Mouse (Mus musculus) forebrain, embryonic 11.5 days (tissue): ENCODE measurements at regions not wholly inside any gene's neighbourhood (a gene's known extent, or its start where the extent isn't known, plus 50 kb on each side); places are given as distances from the start of the nearest gene placed in this dataset.

ENCODE experiments used
- ATAC-seq: fragments of 200-750 bp; cut with Nextera tagmentation; replicated peaks from 2 replicates; pipeline ENCODE4 v1.8.0; 2017; ENCODE audit warnings: moderate TSS enrichment; ENCODE audit not compliant: low FRiP score
- DNase-seq: peaks from one replicate; pipeline ENCODE4 v3.0.0-alpha.2; 2017; ENCODE audit warnings: low spot score
- H3K27ac ChIP-seq: fragments of 300-500 bp; sonication (generic); 2 replicates; pipeline ENCODE4 v1.5.1; 2014; ENCODE audit warnings: low read depth, low read length
- H3K27me3 ChIP-seq: fragments of 300-500 bp; sonication (generic); 2 replicates; pipeline ENCODE4 v1.6.1; 2014; ENCODE audit warnings: mild to moderate bottlenecking, low read length, mixed read lengths; ENCODE audit not compliant: control insufficient read depth, insufficient read depth
- H3K36me3 ChIP-seq: fragments of 300-500 bp; sonication (generic); 2 replicates; pipeline ENCODE4 v1.6.1; 2014; ENCODE audit warnings: mild to moderate bottlenecking, low read length, moderate library complexity, mixed read lengths; ENCODE audit not compliant: control insufficient read depth, insufficient read depth
- H3K4me1 ChIP-seq: fragments of 300-500 bp; sonication (generic); replicated peaks from 2 replicates; pipeline ENCODE4 v1.6.1; 2014; ENCODE audit warnings: low read length, mixed read lengths; ENCODE audit not compliant: control insufficient read depth, insufficient read depth
- H3K4me2 ChIP-seq: fragments of 300-500 bp; sonication (generic); 2 replicates; pipeline ENCODE4 v1.6.1; 2014; ENCODE audit warnings: low read depth, mild to moderate bottlenecking, low read length, moderate library complexity, mixed read lengths; ENCODE audit not compliant: severe bottlenecking
- H3K4me3 ChIP-seq: fragments of 300-500 bp; sonication (generic); 2 replicates; pipeline ENCODE4 v1.5.1; 2014; ENCODE audit warnings: low read depth, low read length
- H3K9ac ChIP-seq: fragments of 300-500 bp; sonication (generic); 2 replicates; pipeline ENCODE4 v1.6.1; 2014; ENCODE audit warnings: low read length
- H3K9me3 ChIP-seq: fragments of 300-500 bp; sonication (generic); 2 replicates; pipeline ENCODE4 v1.6.1; 2016; ENCODE audit warnings: low read length, mixed read lengths; ENCODE audit not compliant: control insufficient read depth
- WGBS: fragments of 180-500 bp; shearing (Covaris S2); extraction: QIAGEN DNeasy Blood & Tissue Kit; methylation state at CpG from one replicate; pipeline ENCODE4 v1.1.7; 2014; 5-methylcytosine and 5-hydroxymethylcytosine counted together

GRCm38 (mm10) chr2:92544364-92545151, 54.9 kb upstream of the Chst1 start:
- Histone ChIP-seq H3K4me2 (0 out of 2 replicates have a peak overlapping the region, but pooled peaks have one; percentile 3), H3K9ac (no peak overlapping the region), H3K4me3 (no peak overlapping the region), H3K36me3 (no peaks in the 10 kb centered on the region), H3K4me1 (peaks cover 7% of the 10 kb centered on the region), H3K27ac (no peak overlapping the region), H3K9me3 (no peaks in the 10 kb centered on the region), H3K27me3 (no peaks in the 10 kb centered on the region)
- WGBS = 18% methylated on average over 15 of the region's 15 CpGs
- DNase-seq = peak; percentile 56
- peak; percentile 44; the same call in 1 of the 2 replicates for ATAC-seq

GRCm38 (mm10) chr2:92540841-92541240, 58.7 kb upstream of the Chst1 start:
- Histone ChIP-seq H3K4me1 (peaks cover 7% of the 10 kb centered on the region), H3K9ac (no peak overlapping the region), H3K36me3 (no peaks in the 10 kb centered on the region), H3K9me3 (no peaks in the 10 kb centered on the region), H3K27ac (no peak overlapping the region), H3K4me3 (no peak overlapping the region), H3K27me3 (no peaks in the 10 kb centered on the region), H3K4me2 (no peak overlapping the region)
- no peak for ATAC-seq
- DNase-seq = peak; percentile 9
- WGBS = 63% methylated on average over 5 of the region's 5 CpGs

GRCm38 (mm10) chr2:92531996-92532395, 67.5 kb upstream of the Chst1 start:
- no peaks in the 10 kb centered on the region for H3K9me3 ChIP-seq
- H3K27ac ChIP-seq = no peak overlapping the region
- H3K36me3 ChIP-seq = no peaks in the 10 kb centered on the region
- H3K4me2 ChIP-seq = no peak overlapping the region
- DNase-seq (no peak), ATAC-seq (no peak)
- 88% methylated on average over 5 of the region's 5 CpGs for WGBS
- H3K4me1 ChIP-seq = peaks cover 4% of the 10 kb centered on the region; the same call in 1 of the 2 replicates
- H3K27me3 ChIP-seq = no peaks in the 10 kb centered on the region
- no peak overlapping the region for H3K9ac ChIP-seq
- H3K4me3 ChIP-seq = no peak overlapping the region

DNA sequence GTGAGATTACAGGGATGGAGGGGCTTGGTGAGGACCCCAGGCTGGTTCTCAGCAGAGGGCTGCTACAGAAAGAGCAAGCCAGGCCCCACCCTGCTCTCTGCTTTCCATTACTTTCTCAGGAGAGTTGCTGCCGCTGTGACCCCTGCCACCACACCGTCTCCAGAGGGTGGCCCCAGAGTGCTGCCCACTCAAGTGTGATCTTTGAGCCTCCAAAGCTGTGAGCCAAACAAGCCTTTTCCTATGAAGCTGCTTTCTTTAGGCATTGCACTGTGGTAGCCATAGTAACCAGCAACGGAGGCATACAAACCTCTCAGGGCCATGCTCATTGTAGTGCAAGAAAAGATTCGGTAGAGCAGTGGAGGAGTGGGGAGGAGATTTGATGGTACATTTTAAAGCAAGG, 68.8 kb upstream of the Chst1 start:
- H3K4me3 ChIP-seq = no peak overlapping the region
- H3K9me3 ChIP-seq = no peaks in the 10 kb centered on the region
- H3K27ac ChIP-seq = no peak overlapping the region
- H3K4me1 ChIP-seq = peaks cover 4% of the 10 kb centered on the region; the same call in 1 of the 2 replicates
- DNase-seq (no peak), ATAC-seq (peak; percentile 57)
- H3K36me3 ChIP-seq = no peaks in the 10 kb centered on the region
- H3K9ac ChIP-seq = no peak overlapping the region
- no peaks in the 10 kb centered on the region for H3K27me3 ChIP-seq
- 24% methylated on average over 4 of the region's 4 CpGs for WGBS
- no peak overlapping the region for H3K4me2 ChIP-seq

- Histone ChIP-seq H3K36me3 (no peaks in the 10 kb centered on the region), H3K27me3 (no peaks in the 10 kb centered on the region), H3K27ac (no peak overlapping the region), H3K9me3 (no peaks in the 10 kb centered on the region), H3K4me1 (peaks cover 4% of the 10 kb centered on the region; the same call in 1 of the 2 replicates), H3K9ac (peak overlapping the region; percentile 74), H3K4me3 (peak overlapping the region; percentile 43), H3K4me2 (peak overlapping the region; percentile 80)
- WGBS = 55% methylated on average over 14 of the region's 14 CpGs
- no peak for ATAC-seq
- no peak for DNase-seq
These were observed 69.5 kb upstream of the Slc35c1 start for GRCm38 (mm10) chr2:92529670-92530322.

DNA sequence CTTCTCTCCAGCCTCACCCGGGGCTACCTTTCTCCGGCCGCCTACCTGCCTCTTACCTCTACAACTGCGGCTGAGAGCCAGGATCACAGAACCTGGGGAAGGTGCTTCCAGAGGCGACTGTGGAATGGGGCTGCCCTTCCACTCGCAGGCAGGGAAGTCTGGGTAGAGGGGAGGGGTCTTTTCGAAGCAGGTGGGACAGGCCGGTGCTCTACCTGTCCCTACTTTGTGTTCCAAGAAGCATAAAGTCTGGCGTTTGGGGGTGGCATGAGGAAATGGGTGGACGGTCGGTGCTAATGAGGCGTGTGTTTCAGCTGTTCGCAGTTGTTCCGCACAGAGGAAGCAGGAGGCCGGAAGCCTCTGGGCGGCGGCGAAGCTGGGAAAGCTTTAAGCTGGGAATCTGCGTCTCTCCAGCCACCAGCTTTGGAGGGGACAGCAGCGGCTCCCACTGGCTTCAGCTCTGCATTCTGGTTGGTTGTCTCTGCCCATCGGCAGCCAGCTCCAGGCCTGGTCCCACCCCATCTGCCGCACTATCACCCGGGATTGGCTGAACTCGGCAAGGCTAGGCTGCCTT, 68.8 kb upstream of the Slc35c1 start:
- H3K36me3 ChIP-seq = no peaks in the 10 kb centered on the region
- H3K27ac ChIP-seq = peak overlapping the region; percentile 57; the same call in 1 of the 2 replicates
- DNase-seq (peak; percentile 89), ATAC-seq (peak; percentile 96)
- peak overlapping the region; percentile 80 for H3K4me2 ChIP-seq
- 7% methylated on average over 24 of the region's 24 CpGs for WGBS
- no peaks in the 10 kb centered on the region for H3K9me3 ChIP-seq
- H3K4me1 ChIP-seq = peaks cover 4% of the 10 kb centered on the region; the same call in 1 of the 2 replicates
- H3K9ac ChIP-seq = peak overlapping the region; percentile 74
- H3K4me3 ChIP-seq = peak overlapping the region; percentile 43
- H3K27me3 ChIP-seq = no peaks in the 10 kb centered on the region

DNA sequence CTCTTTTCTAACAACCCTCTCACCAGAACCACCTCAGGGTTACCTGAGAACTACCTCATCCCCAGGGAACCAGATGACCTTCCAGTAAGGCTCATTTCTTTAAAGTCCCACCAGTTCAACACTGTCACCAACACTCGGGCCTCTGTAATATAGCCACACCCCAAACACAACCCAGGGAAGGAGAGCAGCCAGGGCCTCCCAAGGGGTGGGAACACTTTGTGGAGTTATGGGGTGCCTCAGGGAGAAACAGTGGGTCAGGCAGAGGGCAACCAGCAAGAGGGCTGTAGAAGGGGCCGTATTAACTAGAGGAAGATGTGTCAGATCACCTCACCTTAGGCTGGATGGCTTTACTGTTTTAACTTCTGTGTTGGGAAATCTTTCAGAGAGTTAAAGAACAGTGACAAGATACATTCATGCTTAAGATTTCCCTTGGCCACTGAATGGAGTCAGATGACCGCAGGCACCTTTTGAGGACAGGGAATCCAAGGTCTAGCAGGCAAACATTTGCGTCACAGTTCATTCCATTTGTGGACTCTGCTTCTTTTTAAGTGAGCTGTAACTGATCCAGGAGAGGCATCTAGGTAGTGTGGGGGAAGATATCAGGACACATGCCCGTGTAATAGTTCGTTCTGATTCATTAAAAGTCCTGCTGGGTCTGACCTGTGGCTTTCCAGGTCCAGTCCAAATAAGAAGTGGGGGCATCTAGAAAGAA, 67.9 kb upstream of the Slc35c1 start:
- no peaks in the 10 kb centered on the region for H3K36me3 ChIP-seq
- H3K4me3 ChIP-seq = no peak overlapping the region
- peaks cover 4% of the 10 kb centered on the region; the same call in 1 of the 2 replicates for H3K4me1 ChIP-seq
- no peak overlapping the region for H3K27ac ChIP-seq
- 86% methylated on average over 6 of the region's 6 CpGs for whole genome bisulfite sequencing
- 0 out of 2 replicates have a peak overlapping the region, but pooled peaks have one; percentile 80 for H3K4me2 ChIP-seq
- no peak overlapping the region for H3K9ac ChIP-seq
- H3K27me3 ChIP-seq = no peaks in the 10 kb centered on the region
- DNase-seq (no peak), ATAC-seq (no peak)
- H3K9me3 ChIP-seq = no peaks in the 10 kb centered on the region

DNA sequence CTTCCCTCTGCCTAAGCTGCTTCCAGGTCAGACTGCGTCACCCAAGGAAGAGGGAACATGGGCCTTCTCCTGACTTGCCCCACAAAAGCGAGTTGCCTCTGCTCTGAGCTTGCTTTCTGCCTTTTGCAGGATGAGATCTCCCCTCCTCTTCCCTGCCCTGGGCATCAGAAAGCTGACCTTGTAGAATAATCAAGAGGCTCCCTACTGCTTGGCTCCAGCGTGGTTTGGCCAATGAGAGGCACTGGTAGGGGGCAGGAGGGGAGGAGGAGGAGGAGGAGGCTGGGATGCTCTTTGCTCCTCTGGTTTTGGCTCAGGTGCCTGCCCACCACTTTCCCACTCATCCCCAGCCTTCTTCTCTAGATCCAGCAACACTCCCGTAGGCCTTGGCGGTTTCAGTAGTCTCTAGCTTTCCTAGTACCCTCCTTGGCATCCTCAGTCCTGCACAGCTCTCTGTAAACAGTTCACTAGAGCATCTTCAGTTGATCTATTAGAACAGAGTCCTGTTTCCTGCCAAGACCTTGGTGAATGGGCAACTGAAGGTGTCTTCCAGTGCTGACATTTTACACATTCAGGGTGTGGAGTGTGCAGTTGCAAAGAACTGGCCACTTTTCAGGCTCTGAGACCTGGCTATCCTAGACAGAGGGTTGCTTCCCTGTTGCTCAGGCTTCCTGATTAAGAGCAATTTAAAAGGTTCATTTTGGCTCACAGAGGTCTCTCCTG, 66.5 kb upstream of the Slc35c1 start:
- Histone ChIP-seq H3K4me1 (peaks cover 6% of the 10 kb centered on the region; the same call in 1 of the 2 replicates), H3K4me2 (no peak overlapping the region), H3K36me3 (no peaks in the 10 kb centered on the region), H3K27ac (no peak overlapping the region), H3K27me3 (no peaks in the 10 kb centered on the region), H3K4me3 (no peak overlapping the region), H3K9ac (no peak overlapping the region), H3K9me3 (no peaks in the 10 kb centered on the region)
- no peak for DNase-seq
- ATAC-seq = no peak
- WGBS = 67% methylated on average over 5 of the region's 5 CpGs
